Mouse (Mus musculus): ENCODE results near the gene Kcnq1. TPM values are rescaled to one million over a fixed set of nuclear protein-coding genes. Genes with fewer than 3 reads are reported as not detected.

Gene Kcnq1
- total and polyA plus RNA-seq, 3 experiments: 0.63 to 0.96 TPM; not detected in 1

- peaks cover 0 to 17% of the 10 kb centered on the region in 2 experiments; a peak in 2 of 4 replicates for H3K4me1 ChIP-seq (ENCODE audit: control insufficient read depth in 1 of 2, insufficient read depth in 2 of 2, low read length in 2 of 2)
- peaks cover 15% of the 10 kb centered on the region for H3K79me2 ChIP-seq (ENCODE audit: control insufficient read depth, insufficient read depth, low read length, poor library complexity)
- peak overlapping the region; percentile 41 to 73 for H3K4me3 ChIP-seq (ENCODE audit: control insufficient read depth in 1 of 2, insufficient read depth in 1 of 2, low read depth in 2 of 2, low read length in 2 of 2)
- DNase-seq (ENCODE audit: low read depth, low spot score): no peak
- H3K36me3 ChIP-seq (ENCODE audit: control insufficient read depth in 1 of 2, insufficient read depth in 2 of 2, low read length in 2 of 2): peaks cover 0 to 6% of the 10 kb centered on the region in 2 experiments; a peak in 2 of 4 replicates
- peak overlapping the region; percentile 78 for H3K9ac ChIP-seq (ENCODE audit: control insufficient read depth, low read depth, low read length, poor library complexity, severe bottlenecking)
- no peak overlapping the region for H3K27ac ChIP-seq (ENCODE audit: control insufficient read depth, low read depth, low read length)
- H3K9me3 ChIP-seq (replicated peaks; ENCODE audit: insufficient read depth, low read length): no peaks in the 10 kb centered on the region
- TF ChIP-seq POLR2A (IDR thresholded peaks at IDR 0.05; ENCODE audit: control insufficient read depth in 1 of 2, insufficient read depth in 1 of 2, low read depth in 1 of 2, low read length in 2 of 2, poor library complexity in 1 of 2) (no peak), MAZ (IDR thresholded peaks at IDR 0.05; ENCODE audit: low read depth, low read length) (no peak), E2F4 (IDR thresholded peaks at IDR 0.05; ENCODE audit: borderline replicate concordance, low read depth, low read length) (no peak), MXI1 (IDR thresholded peaks at IDR 0.05; ENCODE audit: low read depth, low read length) (no peak), BHLHE40 (IDR thresholded peaks at IDR 0.05; ENCODE audit: borderline replicate concordance, low read depth, low read length) (no peak), ZNF384 (IDR thresholded peaks at IDR 0.05; ENCODE audit: low read depth, low read length) (no peak), ZKSCAN1 (IDR thresholded peaks at IDR 0.05; ENCODE audit: low read depth, low read length) (no peak), ELF1 (IDR thresholded peaks at IDR 0.05; ENCODE audit: low read depth, low read length) (no peak), UBTF (IDR thresholded peaks at IDR 0.05; ENCODE audit: borderline replicate concordance, insufficient read depth, low read depth, low read length) (no peak), MYC (IDR thresholded peaks at IDR 0.05; ENCODE audit: low read depth, low read length) (no peak), TAL1 (IDR thresholded peaks at IDR 0.05; ENCODE audit: low read length) (no peak), GABPA (IDR thresholded peaks at IDR 0.05; ENCODE audit: low read depth, low read length) (no peak), USF2 (IDR thresholded peaks at IDR 0.05; ENCODE audit: borderline replicate concordance in 1 of 2, insufficient read depth in 1 of 2, low read depth in 1 of 2, low read length in 2 of 2) (no peak), KAT2A (conservative IDR thresholded peaks at IDR 0.05; ENCODE audit: low read depth, low read length) (no peak), MEF2A (IDR thresholded peaks at IDR 0.05; ENCODE audit: extremely low read depth, insufficient replicate concordance, low read depth, low read length, poor library complexity, severe bottlenecking) (no peak), ZC3H11A (IDR thresholded peaks at IDR 0.05; ENCODE audit: low read depth, low read length) (no peak), SMC3 (IDR thresholded peaks at IDR 0.05; ENCODE audit: low read depth, low read length) (no peak), RCOR1 (IDR thresholded peaks at IDR 0.05; ENCODE audit: low read depth, low read length) (no peak)
- no peaks in the 10 kb centered on the region for H3K27me3 ChIP-seq (ENCODE audit: control insufficient read depth in 1 of 2, insufficient read depth in 2 of 2, low read length in 2 of 2)
These were observed 35.6 kb upstream of the Kcnq1 start for GRCm38 (mm10) chr7:143070506-143071070.

DNA sequence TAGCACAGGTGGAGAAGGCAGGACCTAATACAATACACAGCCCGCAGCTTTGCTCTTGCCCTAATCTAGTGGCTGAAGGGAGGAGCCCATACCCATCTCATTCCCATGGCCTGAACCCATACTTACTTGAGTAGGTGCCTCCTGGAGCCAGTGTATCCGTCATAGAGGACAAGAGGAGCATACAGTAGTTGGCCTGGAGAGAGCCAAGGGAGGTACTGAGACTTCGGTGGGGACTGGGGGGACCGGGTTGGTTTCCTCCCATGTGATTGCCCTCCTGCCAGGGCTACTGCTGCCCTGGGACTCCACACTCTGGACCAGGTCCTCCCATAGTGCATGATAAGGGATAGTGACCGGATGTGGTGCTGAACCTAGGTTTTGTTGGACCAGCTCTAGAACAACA is 33.6 kb upstream of the Kcnq1 start:
- TF ChIP-seq ZNF384 (IDR thresholded peaks at IDR 0.05; ENCODE audit: low read depth, low read length): no peak
- TF ChIP-seq ZC3H11A (IDR thresholded peaks at IDR 0.05; ENCODE audit: low read depth, low read length): no peak
- no peak for TF ChIP-seq ETS1 (IDR thresholded peaks at IDR 0.05; ENCODE audit: low read depth, low read length)
- TF ChIP-seq GABPA (IDR thresholded peaks at IDR 0.05; ENCODE audit: low read depth, low read length): no peak
- TF ChIP-seq MAZ (IDR thresholded peaks at IDR 0.05; ENCODE audit: low read depth, low read length): no peak
- no peak for TF ChIP-seq HCFC1 (IDR thresholded peaks at IDR 0.05; ENCODE audit: low read depth, low read length)
- no peak for TF ChIP-seq ZKSCAN1 (IDR thresholded peaks at IDR 0.05; ENCODE audit: low read depth, low read length)
- no peak for TF ChIP-seq POLR2AphosphoS2 (IDR thresholded peaks at IDR 0.05; ENCODE audit: low read length)
- no peak for TF ChIP-seq GATA1 (IDR thresholded peaks at IDR 0.05; ENCODE audit: low read depth, low read length)
- TF ChIP-seq TBP (IDR thresholded peaks at IDR 0.05; ENCODE audit: low read depth, low read length): no peak
- TF ChIP-seq MYC (IDR thresholded peaks at IDR 0.05; ENCODE audit: low read depth, low read length): no peak
- Histone ChIP-seq H3K27me3 (ENCODE audit: control insufficient read depth in 1 of 2, insufficient read depth in 2 of 2, low read length in 2 of 2) (no peaks in the 10 kb centered on the region), H3K4me1 (ENCODE audit: control insufficient read depth in 1 of 2, insufficient read depth in 2 of 2, low read length in 2 of 2) (peaks cover 0 to 17% of the 10 kb centered on the region in 2 experiments; a peak in 2 of 4 replicates), H3K9me3 (replicated peaks; ENCODE audit: insufficient read depth, low read length) (no peaks in the 10 kb centered on the region), H3K9ac (ENCODE audit: control insufficient read depth, low read depth, low read length, poor library complexity, severe bottlenecking) (no peak overlapping the region), H3K27ac (ENCODE audit: control insufficient read depth, low read depth, low read length) (no peak overlapping the region), H3K36me3 (ENCODE audit: control insufficient read depth in 1 of 2, insufficient read depth in 2 of 2, low read length in 2 of 2) (peaks cover 0 to 6% of the 10 kb centered on the region in 2 experiments; a peak in 2 of 4 replicates), H3K4me3 (ENCODE audit: control insufficient read depth in 1 of 2, insufficient read depth in 1 of 2, low read depth in 2 of 2, low read length in 2 of 2) (no peak overlapping the region), H3K79me2 (ENCODE audit: control insufficient read depth, insufficient read depth, low read length, poor library complexity) (peaks cover 15% of the 10 kb centered on the region)
- DNase-seq (ENCODE audit: low read depth, low spot score): no peak

Data from MEL (cell line).